In the genomic region with DNA sequence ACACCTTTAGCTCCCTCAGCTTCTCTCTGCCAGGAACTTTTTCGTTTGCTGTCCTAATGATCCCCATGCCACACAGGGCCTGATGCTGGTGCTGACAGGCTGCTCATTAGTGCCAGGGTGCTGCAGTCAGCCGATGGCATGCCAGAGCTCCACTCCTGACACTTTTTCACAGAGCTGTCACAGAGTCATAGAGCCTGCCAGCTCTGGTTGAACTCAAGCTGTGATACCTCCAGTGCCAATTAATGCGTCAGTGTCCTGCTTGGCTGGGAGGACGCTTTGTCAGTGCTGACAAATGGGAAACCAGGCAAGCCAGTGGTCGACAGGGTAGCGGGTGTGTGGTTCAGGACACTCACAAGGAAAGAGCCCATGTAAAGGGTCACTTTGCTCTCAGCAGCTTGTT, we compare ENCODE assay signal across 14 mouse cellular contexts.
A peak's percentile ranks its signal among the peaks of the same experiment; 100 is the strongest.
DNase-seq lines count a peak whose midpoint lies in the region; ATAC-seq and TF ChIP-seq lines count a peak whose summit lies in the region.
"Had no signal": no experiment of that assay in that cellular context is flagged by ENCODE, and none has a peak within 500 bp of the region (broad histone marks: within the 10 kb centered on the region; RNA-seq: fewer than 3 reads in every experiment).

No protein-coding gene starts in this region.

- no peak overlapping the region for H3K4me2 ChIP-seq in forebrain, embryonic 13.5 days
- no peak overlapping the region for H3K4me2 ChIP-seq in forebrain, embryonic 11.5 days (ENCODE audit: low read depth, low read length, severe bottlenecking)
- no peak overlapping the region for H3K4me2 ChIP-seq in heart, postnatal 0 days (ENCODE audit: low read depth, low read length)
- H3K4me2 ChIP-seq: liver, embryonic 15.5 days; neural tube, embryonic 13.5 days had no signal

- no peaks in the 10 kb centered on the region for H3K36me3 ChIP-seq in forebrain, embryonic 13.5 days (ENCODE audit: poor library complexity, severe bottlenecking)
- no peaks in the 10 kb centered on the region for H3K36me3 ChIP-seq in forebrain, embryonic 11.5 days (ENCODE audit: control insufficient read depth, insufficient read depth, low read length)
- H3K36me3 ChIP-seq in heart, postnatal 0 days (replicated peaks; ENCODE audit: control insufficient read depth, insufficient read depth, low read length), result no peaks in the 10 kb centered on the region
- H3K36me3 ChIP-seq: liver, embryonic 15.5 days; neural tube, embryonic 13.5 days had no signal

- no peak for TF ChIP-seq EP300 in heart, postnatal 0 days (IDR thresholded peaks at IDR 0.05; ENCODE audit: low read depth)

- no peak overlapping the region for H3K4me3 ChIP-seq in forebrain, embryonic 13.5 days
- H3K4me3 ChIP-seq in forebrain, embryonic 11.5 days (ENCODE audit: low read depth, low read length), result no peak overlapping the region
- no peak overlapping the region for H3K4me3 ChIP-seq in heart, postnatal 0 days (ENCODE audit: low read depth, low read length)
- H3K4me3 ChIP-seq: liver, embryonic 15.5 days; megakaryocyte, embryonic 14.5 days; neural tube, embryonic 13.5 days had no signal

- WGBS in forebrain, embryonic 13.5 days, result 38% methylated on average over 6 of the region's 6 CpGs
- 70% methylated on average over 6 of the region's 6 CpGs for WGBS in forebrain, embryonic 11.5 days
- WGBS in heart, postnatal 0 days, result 18% methylated on average over 6 of the region's 6 CpGs

- no peak overlapping the region for H3K9ac ChIP-seq in forebrain, embryonic 13.5 days
- H3K9ac ChIP-seq in forebrain, embryonic 11.5 days (ENCODE audit: low read length), result no peak overlapping the region
- no peak overlapping the region for H3K9ac ChIP-seq in heart, postnatal 0 days (replicated peaks; ENCODE audit: low read depth, low read length)
- H3K9ac ChIP-seq: liver, embryonic 15.5 days; neural tube, embryonic 13.5 days had no signal

- TF ChIP-seq CTCF in heart, postnatal 0 days (IDR thresholded peaks at IDR 0.05; ENCODE audit: low read depth), result no peak

- no peaks in the 10 kb centered on the region for H3K27me3 ChIP-seq in forebrain, embryonic 13.5 days
- no peaks in the 10 kb centered on the region for H3K27me3 ChIP-seq in forebrain, embryonic 11.5 days (ENCODE audit: control insufficient read depth, insufficient read depth, low read length)
- no peaks in the 10 kb centered on the region for H3K27me3 ChIP-seq in heart, postnatal 0 days (ENCODE audit: control insufficient read depth, insufficient read depth, low read length)
- H3K27me3 ChIP-seq: liver, embryonic 15.5 days; megakaryocyte, embryonic 14.5 days; neural tube, embryonic 13.5 days had no signal

- no peak for DNase-seq in forebrain, embryonic 11.5 days (ENCODE audit: low spot score)
- peak; percentile 44 for DNase-seq in retina, postnatal 1 day
- no peak for DNase-seq in retina, embryonic 14.5 days (ENCODE audit: low spot score)
- DNase-seq in heart, postnatal 0 days (ENCODE audit: low spot score), result peak; percentile 64
- no peak for DNase-seq in urinary bladder, postnatal 14 days (ENCODE audit: low spot score)
- no peak for DNase-seq in testis, postnatal 14 days (ENCODE audit: low spot score)
- DNase-seq in urinary bladder, postnatal 36 days (ENCODE audit: low spot score in 2 of 2), result no peak
- DNase-seq: adrenal gland, adult 2 months; gastrocnemius, postnatal 36 days had no signal

- H3K4me1 ChIP-seq in forebrain, embryonic 13.5 days, result peaks cover 7% of the 10 kb centered on the region
- H3K4me1 ChIP-seq in forebrain, embryonic 11.5 days (replicated peaks; ENCODE audit: control insufficient read depth, insufficient read depth, low read length), result no peaks in the 10 kb centered on the region
- H3K4me1 ChIP-seq in heart, postnatal 0 days (ENCODE audit: control insufficient read depth, insufficient read depth), result no peaks in the 10 kb centered on the region
- H3K4me1 ChIP-seq: liver, embryonic 15.5 days; megakaryocyte, embryonic 14.5 days; neural tube, embryonic 13.5 days had no signal

- no peaks in the 10 kb centered on the region for H3K9me3 ChIP-seq in forebrain, embryonic 13.5 days (replicated peaks)
- H3K9me3 ChIP-seq in forebrain, embryonic 11.5 days (ENCODE audit: control insufficient read depth, low read length), result no peaks in the 10 kb centered on the region
- no peaks in the 10 kb centered on the region for H3K9me3 ChIP-seq in heart, postnatal 0 days (replicated peaks; ENCODE audit: control insufficient read depth, low read length)
- H3K9me3 ChIP-seq: liver, embryonic 15.5 days; neural tube, embryonic 13.5 days had no signal

- 0 out of 2 replicates have a peak overlapping the region, but pooled peaks have one; percentile 40 for H3K27ac ChIP-seq in forebrain, embryonic 13.5 days
- H3K27ac ChIP-seq in forebrain, embryonic 11.5 days (ENCODE audit: low read depth, low read length), result no peak overlapping the region
- H3K27ac ChIP-seq in heart, postnatal 0 days (ENCODE audit: low read depth), result no peak overlapping the region
- H3K27ac ChIP-seq: liver, embryonic 15.5 days; neural tube, embryonic 13.5 days had no signal

- ATAC-seq in forebrain, embryonic 13.5 days, result peak; percentile 97
- no peak for ATAC-seq in forebrain, embryonic 11.5 days (replicated peaks; ENCODE audit: low FRiP score)
- peak; percentile 53 for ATAC-seq in heart, postnatal 0 days (ENCODE audit: insufficient read depth, low read depth)
- ATAC-seq: intestine, embryonic 16.5 days had no signal

Comparison
In these comparisons a context has a peak if more than half of its experiments do, and no peak if none do; other contexts are left out.
1. DNase-seq: peak in retina, postnatal 1 day (single experiment) and heart, postnatal 0 days (single experiment); none in forebrain, embryonic 11.5 days (single experiment), retina, embryonic 14.5 days (single experiment), urinary bladder, postnatal 14 days (single experiment), testis, postnatal 14 days (single experiment) and urinary bladder, postnatal 36 days (0 of 2).